Mouse (Mus musculus): ENCODE measurements around the gene Slit1.
A peak's percentile ranks its signal among the peaks of the same experiment; 100 is the strongest.

Slit1 gene

GRCm38 (mm10) chr19:41688251-41688650 is 55.2 kb downstream of the Slit1 start:
- DNase-seq (ENCODE audit: low spot score in 2 of 2) = peak in 1 of 2 experiments; percentile 72

- no peak for DNase-seq (ENCODE audit: low spot score in 2 of 2)
Measured at GRCm38 (mm10) chr19:41687836-41688235, 55.6 kb downstream of the Slit1 start.

GRCm38 (mm10) chr19:41686194-41686593 is 57.3 kb downstream of the Slit1 start:
- DNase-seq (ENCODE audit: low spot score in 2 of 2) = no peak

- peak; percentile 45 to 85 for DNase-seq (ENCODE audit: low spot score in 2 of 2)
Measured at GRCm38 (mm10) chr19:41685453-41686086, 57.9 kb downstream of the Slit1 start.

- no peak for DNase-seq (ENCODE audit: low spot score in 2 of 2)
Measured at GRCm38 (mm10) chr19:41684874-41685273, 58.6 kb downstream of the Slit1 start.

- DNase-seq (ENCODE audit: low spot score in 2 of 2) = no peak
Measured at GRCm38 (mm10) chr19:41683951-41684350, 59.5 kb downstream of the Slit1 start.

GRCm38 (mm10) chr19:41680267-41680666 is 63.2 kb downstream of the Slit1 start:
- DNase-seq (ENCODE audit: low spot score in 2 of 2) = no peak

GRCm38 (mm10) chr19:41679028-41679427 is 64.4 kb downstream of the Slit1 start:
- no peak for DNase-seq (ENCODE audit: low spot score in 2 of 2)

GRCm38 (mm10) chr19:41677575-41677974 is 65.9 kb downstream of the Slit1 start:
- DNase-seq (ENCODE audit: low spot score in 2 of 2) = no peak

GRCm38 (mm10) chr19:41675583-41675982 is 67.9 kb downstream of the Slit1 start:
- DNase-seq (ENCODE audit: low spot score in 2 of 2) = no peak

GRCm38 (mm10) chr19:41674366-41674765 is 69.1 kb downstream of the Slit1 start:
- DNase-seq (ENCODE audit: low spot score in 2 of 2) = no peak

GRCm38 (mm10) chr19:41672836-41673235 is 70.6 kb downstream of the Slit1 start:
- DNase-seq (ENCODE audit: low spot score in 2 of 2) = no peak

- DNase-seq (ENCODE audit: low spot score in 2 of 2) = no peak
Measured at GRCm38 (mm10) chr19:41670931-41671330, 72.5 kb downstream of the Slit1 start.

- DNase-seq (ENCODE audit: low spot score in 2 of 2) = no peak
Measured at GRCm38 (mm10) chr19:41670473-41670872, 73.0 kb downstream of the Slit1 start.

GRCm38 (mm10) chr19:41669747-41670342 is 73.6 kb downstream of the Slit1 start:
- no peak for DNase-seq (ENCODE audit: low spot score in 2 of 2)

- DNase-seq (ENCODE audit: low spot score in 2 of 2) = no peak
Measured at GRCm38 (mm10) chr19:41667591-41667990, 75.9 kb downstream of the Slit1 start.

GRCm38 (mm10) chr19:41665941-41666340 is 77.5 kb downstream of the Slit1 start:
- no peak for DNase-seq (ENCODE audit: low spot score in 2 of 2)

- DNase-seq (ENCODE audit: low spot score in 2 of 2) = no peak
Measured at GRCm38 (mm10) chr19:41663506-41664242, 79.8 kb downstream of the Slit1 start.

GRCm38 (mm10) chr19:41661466-41661865 is 82.0 kb downstream of the Slit1 start:
- DNase-seq (ENCODE audit: low spot score in 2 of 2) = no peak

- no peak for DNase-seq (ENCODE audit: low spot score in 2 of 2)
Measured at GRCm38 (mm10) chr19:41660999-41661374, 82.5 kb downstream of the Slit1 start.

GRCm38 (mm10) chr19:41660294-41660998 is 83.0 kb downstream of the Slit1 start:
- no peak for DNase-seq (ENCODE audit: low spot score in 2 of 2)

- DNase-seq (ENCODE audit: low spot score in 2 of 2) = no peak
Measured at GRCm38 (mm10) chr19:41657446-41657845, 86.0 kb downstream of the Slit1 start.

Data from cerebellum, postnatal 4 days (tissue).